Comparison of ENCODE assay signal across 1 mouse cellular context in the genomic region with DNA sequence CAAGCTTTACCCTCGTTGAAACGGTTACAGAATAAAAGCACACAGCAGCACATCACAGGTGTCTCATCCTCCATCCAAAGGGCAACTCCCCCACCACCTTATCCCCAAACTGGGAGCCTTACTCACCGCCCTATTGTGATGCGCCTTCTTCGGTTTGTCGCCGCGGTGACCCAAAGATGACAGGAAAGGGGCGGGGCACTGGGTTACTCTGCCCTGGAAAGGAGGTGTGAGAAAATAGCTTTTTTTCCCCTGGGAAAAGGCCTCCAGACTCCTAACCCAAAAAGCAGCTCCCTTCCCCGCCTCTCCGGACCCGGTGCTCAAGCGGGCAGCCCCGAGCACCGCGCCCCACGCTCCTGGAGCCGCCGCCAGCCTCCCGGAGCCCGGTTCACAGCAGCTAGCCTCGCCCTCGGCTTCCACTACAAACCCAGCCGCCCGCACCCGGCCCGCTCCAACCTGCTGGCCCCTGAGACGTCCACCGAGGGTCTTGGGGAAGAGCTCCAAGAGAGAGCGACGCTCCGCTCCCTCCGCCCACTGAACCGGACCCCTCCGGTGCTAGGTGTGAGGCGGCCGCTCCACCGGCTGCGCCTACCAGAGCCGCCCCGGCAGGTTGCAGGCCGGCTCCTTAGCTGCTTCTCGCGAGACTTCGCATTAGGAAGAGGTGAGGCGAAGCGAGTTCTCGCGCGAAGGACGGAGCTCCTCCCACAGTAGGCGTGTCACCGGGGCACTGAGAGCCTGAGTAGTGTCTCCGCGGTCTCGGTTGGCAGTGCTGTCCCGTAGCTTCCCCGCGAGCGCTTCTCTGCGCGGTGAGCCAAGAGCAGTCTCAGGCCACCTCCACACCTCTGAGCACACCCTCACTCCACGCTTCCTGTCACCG.
TF ChIP-seq lines count a peak whose summit lies in the region.

TSS of gene Btbd10 (minus strand) at position 647 of the 874 bp plus-strand sequence.

TF ChIP-seq in CH12.LX, 34 proteins besides CTCF, POLR2A, EP300 and RAD21 (continued from another document):
- TF ChIP-seq SMC3 (IDR thresholded peaks at IDR 0.05; ENCODE audit: low read depth, low read length) (no peak), ZMIZ1 (IDR thresholded peaks at IDR 0.05; ENCODE audit: low read depth, low read length) (peak; percentile 96), MYC (IDR thresholded peaks at IDR 0.05; ENCODE audit: low read depth, low read length) (no peak), TBP (conservative IDR thresholded peaks at IDR 0.05; ENCODE audit: low read depth, low read length) (peak; percentile 92), MEF2A (IDR thresholded peaks at IDR 0.05; ENCODE audit: borderline replicate concordance, low read depth, low read length) (0 out of 2 replicates have a peak, but pooled peaks have one; percentile 22), IRF4 (IDR thresholded peaks at IDR 0.05; ENCODE audit: low read depth, low read length) (peak; percentile 17; the same call in 1 of the 2 replicates), MXI1 (IDR thresholded peaks at IDR 0.05; ENCODE audit: low read depth, low read length) (no peak)
